Mouse (Mus musculus): ENCODE data around the gene Tmpo.
"Not testable (repeated sequence)": the region's sequence is repeated elsewhere in the genome, so short reads cannot be mapped to it uniquely, and the experiment has no call there.

Tmpo gene

DNA sequence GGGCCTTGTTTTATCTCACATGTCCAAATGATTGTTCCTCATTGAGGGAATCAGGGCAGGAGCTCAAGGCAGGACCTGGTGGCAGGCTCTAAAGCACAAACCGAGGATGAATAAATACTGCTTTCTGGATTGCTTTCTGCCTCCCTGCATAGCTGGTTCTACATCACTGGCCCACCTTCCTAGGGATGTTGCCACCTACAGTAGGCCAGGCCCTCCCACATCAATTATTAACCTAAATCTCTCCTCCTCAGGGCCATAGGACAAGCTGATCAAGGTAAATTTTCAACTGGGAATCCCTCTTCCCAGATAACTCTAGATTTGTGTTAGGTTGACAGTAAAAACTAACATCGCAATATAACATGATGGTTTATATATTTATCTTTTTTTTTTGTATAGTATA, 4.6 kb upstream of the Tmpo start:
- in situ Hi-C loops (cut with MboI, MseI), result no loop called here

DNA sequence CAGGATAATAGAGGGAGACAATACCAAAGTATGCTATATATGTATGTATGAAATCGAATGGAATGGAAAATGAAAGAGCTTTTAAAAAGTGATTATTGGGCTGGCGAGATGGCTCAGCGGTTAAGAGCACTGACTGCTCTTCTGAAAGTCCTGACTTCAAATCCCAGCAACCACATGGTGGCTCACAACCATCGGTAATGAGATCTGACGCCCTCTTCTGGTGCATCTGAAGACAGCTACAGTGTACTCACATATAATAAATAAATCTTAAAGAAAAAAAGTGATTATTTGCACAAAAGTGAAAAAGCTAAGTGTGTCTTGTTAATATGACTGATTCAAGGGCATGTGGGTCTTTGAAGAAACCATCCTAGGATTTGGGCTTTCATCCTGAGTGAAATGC, 3.8 kb upstream of the Tmpo start:
- in situ Hi-C loops (cut with MboI, MseI), result not testable (repeated sequence)

DNA sequence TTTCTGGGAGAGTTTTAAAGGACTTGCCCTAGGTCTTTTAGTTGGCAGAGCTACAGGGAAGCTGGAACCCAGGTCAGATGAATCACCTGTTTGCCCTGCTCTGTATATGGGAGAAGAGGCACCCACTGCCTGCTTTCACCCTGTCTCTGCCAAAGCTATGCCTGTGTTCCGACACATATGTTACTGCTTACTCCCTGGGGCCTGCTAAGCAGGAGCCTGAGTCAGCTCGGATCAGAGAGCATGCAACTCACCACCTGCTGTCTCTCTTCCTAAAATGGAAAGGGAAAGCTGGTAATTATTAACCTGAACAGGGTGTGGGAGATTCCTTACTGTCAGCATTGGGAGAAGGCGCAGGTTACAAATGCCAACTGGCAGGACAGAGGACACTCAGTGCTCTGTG, 2.2 kb upstream of the Tmpo start:
- in situ Hi-C loops (cut with MboI, MseI), result no loop called here

DNA sequence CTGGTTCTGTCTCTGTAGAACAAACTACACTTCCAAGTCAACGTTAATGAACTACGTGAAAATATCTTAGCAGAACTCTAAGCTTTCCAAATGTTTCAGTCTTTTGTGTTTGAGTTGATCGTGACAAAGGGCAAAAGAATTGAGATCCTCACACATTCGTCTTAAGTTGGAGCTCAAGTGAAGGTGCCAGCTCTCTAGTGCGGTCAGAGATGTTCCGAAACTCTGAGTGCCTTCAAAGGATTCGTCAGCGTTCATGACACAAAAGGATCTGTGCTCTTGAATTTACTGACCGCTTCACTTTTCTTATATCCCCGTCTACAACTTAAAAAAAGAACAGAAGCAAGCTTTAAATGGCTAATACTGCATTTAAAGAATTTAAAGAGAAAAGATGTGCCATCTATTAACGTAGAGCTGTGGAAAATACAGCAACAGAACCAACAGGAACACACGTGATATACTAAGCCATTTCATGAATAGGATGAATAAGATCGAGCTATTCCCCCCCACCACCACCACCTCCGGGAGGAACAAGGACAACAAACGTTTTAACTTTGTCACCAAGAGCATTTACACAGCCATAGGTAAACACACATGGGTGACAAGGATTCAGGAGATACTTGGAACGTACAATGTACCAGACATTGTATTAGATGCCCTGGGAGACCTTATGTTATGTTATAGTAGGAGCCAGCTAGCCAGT, 1.3 kb upstream of the Tmpo start:
- in situ Hi-C loops (cut with MboI, MseI), result no loop called here

DNA sequence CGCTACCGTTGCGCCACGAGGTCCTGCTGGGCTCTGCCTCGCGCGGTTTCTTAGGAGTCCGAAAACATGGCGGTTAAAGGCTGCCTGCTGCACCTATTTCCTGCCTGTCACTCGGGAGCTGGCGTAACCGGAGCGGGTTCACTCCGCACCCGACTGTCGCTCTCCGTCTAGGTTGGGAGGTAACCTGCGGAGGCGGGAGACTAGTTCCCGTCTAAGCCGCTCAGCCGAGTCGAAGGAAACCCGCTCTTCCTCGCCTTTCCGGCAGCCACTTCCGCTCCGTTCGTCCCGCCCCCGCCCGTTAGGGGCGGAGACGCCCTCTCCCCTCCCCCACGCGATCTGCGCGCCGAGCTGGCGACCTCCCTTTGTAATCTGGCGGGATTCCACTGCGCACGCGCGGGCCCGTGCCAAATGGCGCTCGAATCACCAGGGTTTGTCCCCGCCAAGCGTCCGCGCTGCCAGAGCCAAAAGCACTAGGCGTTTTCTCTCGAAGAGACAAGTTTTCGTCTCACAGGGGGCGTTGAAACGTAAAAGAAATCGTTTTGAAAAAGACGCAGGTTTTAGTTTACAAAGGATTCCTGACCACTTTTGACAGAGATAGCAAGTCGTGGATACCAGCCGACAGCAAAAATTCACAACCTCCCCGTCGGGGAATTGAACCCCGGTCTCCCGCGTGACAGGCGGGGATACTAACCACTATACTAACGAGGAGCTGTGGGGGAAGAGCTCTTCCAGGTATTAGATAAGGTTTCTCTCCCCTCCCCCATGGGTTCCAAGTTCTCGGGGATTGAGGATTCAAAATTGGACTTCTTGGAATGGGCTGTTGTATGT, 560 bp upstream of the Tmpo start:
- in situ Hi-C loops (cut with MboI, MseI), result no loop called here

DNA sequence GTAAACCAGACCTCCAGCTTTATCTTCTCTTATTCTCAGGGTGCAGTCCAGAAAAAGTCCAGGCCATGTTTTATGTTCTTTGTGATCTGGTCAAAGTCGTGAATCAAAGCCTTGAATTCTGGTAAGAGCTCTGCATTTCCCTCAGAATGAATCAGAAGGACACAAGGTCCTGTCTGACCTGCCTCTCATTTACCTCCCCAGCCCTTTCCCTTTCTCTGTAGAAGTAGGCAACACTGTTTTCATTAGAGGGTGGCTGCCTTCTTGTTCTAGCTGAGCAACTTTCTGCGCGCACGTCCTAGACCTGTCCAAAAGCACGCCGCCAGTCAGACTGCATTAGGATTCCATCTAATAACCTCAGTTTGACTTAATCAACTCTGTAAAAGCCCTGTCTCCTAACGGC, 814 bp downstream of the Tmpo start:
- in situ Hi-C loops (cut with MboI, MseI), result no loop called here

DNA sequence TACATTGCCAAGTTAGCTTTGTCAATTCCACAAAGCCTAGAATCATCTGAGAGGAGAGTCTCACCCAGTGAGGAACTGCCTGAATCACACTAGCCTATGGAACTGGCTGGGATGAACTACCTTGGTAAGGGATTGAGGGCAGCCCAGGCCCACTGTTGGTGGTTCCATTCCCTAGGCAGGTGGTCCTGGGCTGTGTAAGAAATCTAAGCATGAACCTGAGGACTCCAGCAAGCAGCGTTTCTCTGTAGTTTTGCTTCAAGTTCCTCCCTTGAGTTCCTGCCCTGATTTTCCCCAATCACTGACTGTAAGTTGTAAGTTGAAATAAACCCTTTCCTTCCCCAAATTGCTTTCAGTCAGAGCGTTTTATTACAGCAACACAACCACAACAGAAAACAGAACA, 1.3 kb downstream of the Tmpo start:
- in situ Hi-C loops (cut with MboI, MseI), result no loop called here

DNA sequence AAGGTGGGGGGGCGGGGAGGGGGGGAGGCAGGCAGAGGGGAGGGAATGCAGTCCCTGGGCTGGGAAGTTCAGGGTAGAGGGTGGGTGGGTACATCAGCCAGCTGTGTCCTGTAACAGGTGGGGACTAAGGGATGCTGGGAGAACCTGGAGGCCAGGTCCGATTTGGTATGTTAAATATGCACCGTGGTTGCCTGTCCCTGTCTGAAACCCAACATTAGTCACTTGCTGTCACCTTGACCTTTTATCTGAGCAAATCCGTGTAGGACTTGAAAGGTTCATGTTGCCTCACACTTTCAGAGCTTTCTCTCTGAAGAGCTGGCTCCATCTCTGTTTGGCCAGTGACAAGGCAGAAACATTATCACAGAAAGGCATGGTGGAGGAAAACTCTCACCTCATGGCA, 3.9 kb downstream of the Tmpo start:
- in situ Hi-C loops (cut with MboI, MseI), result no loop called here

DNA sequence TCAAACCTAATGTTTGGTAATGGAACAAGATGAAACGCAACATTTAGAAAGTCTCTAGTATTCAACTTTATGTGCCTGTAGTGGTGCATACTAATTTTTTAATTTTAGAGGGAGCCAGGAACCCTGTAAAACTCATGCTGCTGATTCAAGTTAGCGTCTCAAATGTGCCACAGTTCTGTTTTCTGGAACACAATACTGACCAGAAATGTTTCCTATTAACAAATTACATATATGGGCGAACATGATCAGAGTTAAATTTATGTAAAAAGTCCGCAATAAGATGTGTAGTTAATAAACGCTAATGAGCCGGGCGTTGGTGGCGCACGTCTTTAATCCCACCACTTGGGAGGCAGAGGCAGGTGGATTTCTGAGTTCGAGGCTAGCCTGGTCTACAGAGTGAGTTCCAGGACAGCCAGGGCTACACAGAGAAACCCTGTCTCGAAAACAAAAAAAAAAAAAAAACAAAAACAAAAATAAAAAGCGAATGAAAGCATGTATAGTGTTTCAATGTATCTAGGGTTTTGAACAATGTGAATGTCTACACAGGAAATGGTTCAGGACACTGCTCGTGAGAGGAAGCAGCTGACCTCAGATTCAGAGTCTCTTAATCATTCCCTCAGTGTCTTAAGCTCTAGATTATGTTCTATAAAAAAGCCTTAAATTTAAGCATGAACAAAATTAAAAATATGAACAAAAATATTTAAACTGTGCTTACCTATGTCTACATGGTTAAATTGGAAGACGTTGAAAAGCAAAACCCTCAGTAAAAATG, 8.6 kb downstream of the Tmpo start:
- in situ Hi-C loops (cut with MboI, MseI), result no loop called here

DNA sequence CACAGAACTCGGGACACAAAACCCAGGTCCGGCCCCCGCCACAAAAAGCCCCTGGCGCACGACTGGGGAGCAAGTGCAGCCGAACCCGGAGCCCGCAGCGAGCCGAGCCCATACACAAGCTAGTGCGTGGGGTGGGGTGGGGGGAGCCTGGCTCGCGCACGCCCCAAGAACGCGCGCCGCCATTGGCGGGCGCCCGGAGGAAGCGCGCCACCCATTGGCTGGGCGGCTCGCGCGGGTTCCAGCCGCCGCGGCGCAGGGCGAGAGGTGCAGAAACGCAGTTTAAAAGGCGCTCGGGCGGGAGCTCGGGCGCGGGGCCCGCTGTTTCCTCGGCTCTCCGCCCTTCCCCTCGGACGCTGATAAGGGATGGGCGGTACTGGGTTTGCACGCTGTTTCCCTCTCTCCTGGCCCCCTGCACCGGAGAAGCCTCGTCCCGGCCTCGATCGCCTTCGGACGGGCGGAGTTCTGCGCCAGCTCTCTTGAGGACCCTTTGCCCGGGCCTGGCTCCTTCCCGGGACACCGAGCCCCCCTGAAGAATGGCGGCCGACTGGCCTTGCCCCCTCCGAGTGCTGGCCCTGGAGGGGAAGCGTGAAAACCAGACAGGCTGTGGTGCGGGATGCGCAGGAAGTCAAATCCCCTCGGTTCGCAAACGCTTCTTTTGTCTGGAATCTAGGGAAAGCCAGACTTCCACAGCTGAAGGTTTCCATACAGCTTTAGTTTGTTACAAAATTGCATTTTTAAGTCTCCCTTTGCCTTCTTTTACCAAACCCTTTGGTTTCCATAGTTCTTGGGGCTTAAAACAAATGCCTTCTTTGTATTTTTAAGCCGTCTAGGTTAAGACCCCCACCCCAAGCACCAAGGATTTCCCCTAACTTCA, 9.4 kb downstream of the Tmpo start:
- in situ Hi-C loops (cut with MboI, MseI), result no loop called here

DNA sequence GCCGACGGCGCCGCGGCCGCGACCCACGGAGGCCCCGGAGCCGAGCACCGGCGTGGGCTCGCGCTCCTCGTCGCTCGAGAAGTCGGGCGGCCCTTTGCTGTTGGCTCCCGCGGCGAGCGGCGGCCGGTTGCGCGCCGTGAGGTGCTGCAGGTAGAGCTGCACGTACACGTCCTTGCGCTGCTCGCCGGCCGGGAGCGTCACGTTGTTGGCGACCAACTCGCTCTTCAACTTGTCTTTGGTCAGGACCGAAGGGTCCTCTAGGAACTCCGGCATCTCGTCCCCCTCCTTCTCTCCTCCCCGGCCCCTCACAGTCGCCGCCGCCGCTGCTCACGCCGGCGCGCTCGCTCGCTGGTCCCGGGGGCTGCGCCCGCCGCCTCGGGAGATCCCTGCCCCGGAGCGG, 10.1 kb downstream of the Tmpo start:
- in situ Hi-C loops (cut with MboI, MseI), result no loop called here

DNA sequence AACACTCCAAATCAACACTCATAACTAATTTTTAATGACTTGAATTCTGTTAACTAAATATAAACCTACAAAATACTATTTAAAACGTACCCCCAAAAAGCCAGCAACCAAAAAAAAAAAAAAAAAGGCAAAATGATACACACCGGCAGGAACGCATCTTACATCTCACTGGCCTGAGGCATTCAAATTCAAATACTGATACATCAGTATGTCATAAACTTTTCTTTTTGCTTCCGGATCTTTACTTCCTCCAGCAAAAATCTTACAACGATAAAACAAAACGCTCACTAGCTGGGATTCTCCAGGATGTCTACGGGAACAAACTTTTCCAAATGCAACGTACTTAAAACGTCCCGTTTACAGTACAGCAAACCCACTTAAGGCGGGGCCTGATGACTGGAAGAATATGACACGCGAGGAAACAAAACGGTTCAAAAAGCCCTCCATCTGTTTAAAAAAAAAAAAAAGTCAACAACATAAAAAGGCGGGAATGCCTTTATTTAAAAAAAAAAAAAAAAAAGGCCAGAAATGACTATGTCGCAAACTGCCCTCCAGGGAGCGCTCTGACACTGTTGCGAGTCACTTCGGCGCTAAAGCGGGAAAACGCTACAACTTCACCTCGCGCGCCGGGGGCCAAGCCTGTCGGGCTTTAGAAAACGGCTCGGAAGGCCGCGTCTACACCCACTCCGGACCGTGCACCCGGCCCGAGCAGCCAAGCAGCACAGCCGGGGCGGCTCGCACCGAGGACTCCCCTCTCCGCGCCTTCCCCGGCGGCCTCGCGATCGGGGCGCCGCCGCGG, 10.8 kb downstream of the Tmpo start:
- in situ Hi-C loops (cut with MboI, MseI), result no loop called here

DNA sequence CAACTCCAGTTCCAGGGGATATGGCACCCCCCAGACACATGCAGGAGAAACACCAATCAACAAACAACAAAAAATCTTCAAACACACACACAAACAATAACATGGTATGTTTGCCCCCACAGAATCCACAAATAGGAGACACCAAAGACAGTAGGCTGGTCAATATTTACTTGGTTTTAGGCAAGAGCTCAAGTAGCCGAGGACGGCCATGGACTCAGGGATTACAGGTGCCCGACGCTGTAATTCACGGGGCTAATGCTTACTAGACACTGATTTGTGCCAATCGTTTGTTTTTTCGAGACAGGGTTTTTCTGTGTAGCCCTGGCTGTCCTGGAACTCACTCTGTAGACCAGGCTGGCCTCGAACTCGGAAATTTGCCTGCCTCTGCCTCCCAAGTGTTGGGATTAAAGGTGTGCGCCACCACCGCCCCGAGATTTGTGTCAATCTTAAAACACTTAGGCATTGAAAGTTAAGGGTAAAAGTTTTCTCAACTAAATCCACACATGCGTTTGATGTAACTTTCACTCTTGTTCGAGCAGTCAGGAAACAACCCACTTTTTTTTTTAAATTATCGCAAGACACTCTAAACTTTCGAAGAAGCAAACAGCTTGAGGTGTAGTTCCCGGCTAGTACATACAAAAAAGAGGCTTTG, 11.6 kb downstream of the Tmpo start:
- in situ Hi-C loops (cut with MboI, MseI), result no loop called here

DNA sequence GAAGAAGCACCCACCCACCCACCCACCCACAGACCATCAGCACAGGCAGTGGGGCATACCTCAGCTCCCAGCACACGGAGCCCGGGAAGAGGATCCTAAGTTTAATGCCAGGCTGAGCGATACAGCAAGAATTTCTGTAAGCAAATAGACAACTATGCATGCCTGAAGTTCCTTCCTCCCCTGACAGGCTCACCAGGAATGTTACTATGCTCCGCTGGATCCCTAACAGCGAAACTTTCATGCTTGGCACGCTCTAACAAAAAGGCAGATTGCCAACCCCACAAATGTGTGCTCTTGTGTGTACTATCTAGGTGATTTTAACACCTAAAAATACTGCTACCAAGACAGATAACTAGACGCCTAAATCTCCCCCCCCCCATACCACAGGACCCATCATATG, 13.8 kb downstream of the Tmpo start:
- in situ Hi-C loops (cut with MboI, MseI), result no loop called here

DNA sequence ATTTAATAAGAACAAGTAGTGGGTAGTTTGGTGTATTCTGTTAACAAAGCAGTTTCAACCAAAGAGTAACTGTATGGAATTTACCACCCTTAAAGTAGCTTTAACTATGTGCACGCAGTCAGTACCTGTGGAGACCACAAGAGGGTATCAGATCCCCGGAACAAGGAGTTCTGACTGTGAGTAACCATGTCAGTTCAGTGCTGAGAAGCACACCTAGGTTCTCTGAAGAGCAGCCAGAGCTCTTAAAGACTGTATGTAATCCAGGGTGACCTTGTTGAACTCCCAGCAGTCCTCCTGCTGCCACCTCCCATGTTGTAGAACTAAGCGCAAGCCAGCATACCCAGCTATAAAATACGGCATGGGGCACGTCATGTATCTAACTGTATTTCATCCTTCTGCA, 14.2 kb downstream of the Tmpo start:
- in situ Hi-C loops (cut with MboI, MseI), result no loop called here

DNA sequence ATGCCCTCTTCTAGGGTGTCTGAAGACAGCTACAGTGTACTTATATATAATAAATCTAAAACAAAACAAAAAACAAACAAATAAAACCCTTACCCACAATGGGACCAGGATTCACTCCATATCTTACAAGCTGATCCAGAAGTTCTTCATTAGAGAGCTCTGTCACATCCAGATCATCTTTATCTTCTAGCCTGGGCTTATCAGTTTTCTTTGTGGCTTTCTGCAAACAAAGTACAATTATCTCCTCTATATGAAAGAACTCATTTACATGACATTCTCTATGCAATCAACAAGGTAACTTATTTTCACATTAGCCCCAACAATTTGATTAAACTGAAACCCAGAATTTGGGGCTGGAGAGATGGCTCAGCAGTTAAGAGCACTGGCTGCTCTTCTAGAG, 15.3 kb downstream of the Tmpo start:
- in situ Hi-C loops (cut with MboI, MseI), result no loop called here

DNA sequence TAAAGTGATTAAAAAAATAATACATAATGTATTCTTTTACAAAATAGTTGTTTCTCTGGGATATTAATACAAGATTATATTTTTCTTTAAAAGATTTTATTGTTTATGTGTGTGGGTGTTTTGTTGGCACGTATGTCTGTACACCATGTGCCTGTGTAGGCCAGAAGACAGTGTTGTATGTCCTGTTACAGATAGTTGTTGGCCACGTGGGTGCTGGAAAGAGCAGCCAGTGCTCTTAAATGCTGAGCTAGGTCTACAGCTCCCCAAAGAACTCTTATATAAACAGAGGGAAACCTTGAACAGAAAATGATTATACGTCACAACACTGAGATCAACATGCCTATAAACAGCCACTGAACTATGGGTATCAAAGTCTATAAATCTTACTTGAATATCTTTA, 16.6 kb downstream of the Tmpo start:
- in situ Hi-C loops (cut with MboI, MseI), result no loop called here

DNA sequence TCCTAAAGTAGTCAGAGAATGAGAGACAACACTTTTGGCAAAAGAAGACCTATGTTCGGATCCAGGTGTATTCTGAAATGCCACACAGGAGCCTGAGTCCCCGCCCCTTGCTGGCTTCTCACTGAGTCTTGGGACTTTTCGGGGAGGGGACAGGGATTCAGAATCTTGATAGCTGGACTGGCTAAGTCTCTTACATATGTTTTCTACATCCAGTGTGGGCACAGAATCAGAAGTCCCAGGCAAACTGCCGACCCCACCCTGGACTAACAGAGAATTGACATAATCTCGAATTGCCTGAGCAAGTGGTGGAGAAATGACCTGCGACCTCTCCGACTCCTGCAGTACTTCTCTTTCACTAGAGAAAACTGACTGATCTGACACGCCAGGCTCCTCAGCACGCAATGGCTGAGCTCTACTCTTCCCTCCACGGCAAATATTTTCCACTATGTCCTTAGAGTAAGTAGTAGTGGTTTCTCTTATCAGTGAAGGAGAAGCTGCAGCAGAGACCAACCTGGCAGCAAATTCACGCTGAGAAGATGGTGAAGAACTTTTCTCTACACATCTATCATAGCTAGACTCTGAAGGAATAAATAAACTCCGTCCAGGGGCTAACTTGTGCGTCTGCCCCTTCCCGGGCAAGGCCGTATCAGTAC, 18.5 kb downstream of the Tmpo start:
- in situ Hi-C loops (cut with MboI, MseI), result no loop called here

DNA sequence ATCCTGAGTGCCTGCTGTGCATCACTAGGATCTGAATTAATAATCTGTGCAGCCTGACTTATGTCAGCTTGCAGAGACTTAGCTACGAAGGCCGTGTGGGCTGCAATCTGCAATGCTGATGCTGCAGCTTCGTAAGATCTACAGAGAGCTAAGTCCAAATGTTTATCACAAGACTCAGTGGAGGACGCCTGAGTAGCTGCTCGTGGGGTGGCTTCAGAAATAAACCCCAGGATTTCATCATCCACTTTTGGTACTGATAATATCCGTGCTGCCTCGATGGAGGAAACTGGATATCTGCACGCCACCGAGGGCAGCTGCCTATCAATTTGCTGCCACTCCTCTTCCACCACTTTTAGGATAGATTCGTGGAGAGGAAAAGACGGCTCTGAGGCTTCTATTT, 19.0 kb downstream of the Tmpo start:
- in situ Hi-C loops (cut with MboI, MseI), result no loop called here

DNA sequence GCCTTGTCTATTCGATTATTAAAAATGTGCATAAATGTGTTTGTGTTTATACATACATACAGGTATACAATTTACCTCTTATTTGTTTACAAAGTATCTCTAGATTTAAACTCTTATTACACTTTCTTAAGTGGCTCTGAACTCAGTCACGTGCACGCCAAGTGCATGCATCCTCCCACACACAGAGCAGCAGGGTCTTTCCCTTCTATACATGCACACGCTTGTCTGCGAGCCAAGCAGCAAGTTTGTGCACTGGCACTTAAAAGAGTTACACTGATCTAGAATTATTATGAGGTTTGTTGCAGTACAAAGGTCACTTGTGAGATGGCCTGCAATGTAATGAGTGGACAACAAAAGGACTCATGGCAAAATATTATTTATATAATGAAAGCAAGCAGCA, 20.1 kb downstream of the Tmpo start:
- in situ Hi-C loops (cut with MboI, MseI), result no loop called here

All from T-helper 2 cell (primary cell).